Mouse (Mus musculus) megakaryocyte, embryonic 14.5 days (primary cell): ENCODE measurements around the gene Kif1b. TPM values are rescaled to one million over a fixed set of nuclear protein-coding genes. Genes with fewer than 3 reads are reported as not detected.

Experiments used
- H3K27me3 ChIP-seq: replicated peaks from 2 replicates; pipeline ENCODE3; 2012; ENCODE audit warnings: inconsistent platforms
- H3K36me3 ChIP-seq: replicated peaks from 2 replicates; pipeline ENCODE3; 2012; ENCODE audit warnings: low read length, inconsistent platforms, mixed read lengths
- H3K4me1 ChIP-seq: 2 replicates; pipeline ENCODE4 v1.6.1; 2012; ENCODE audit warnings: inconsistent platforms
- H3K4me3 ChIP-seq: replicated peaks from 2 replicates; pipeline ENCODE3; 2012; ENCODE audit warnings: moderate library complexity, mild to moderate bottlenecking, inconsistent platforms
- H3K9me3 ChIP-seq: 2 replicates; pipeline ENCODE4 v1.6.1; 2012; ENCODE audit warnings: inconsistent platforms
- FLI1 ChIP-seq: IDR thresholded peaks from 2 replicates; pipeline ENCODE4 v1.6.1; 2012; ENCODE audit warnings: low read length, inconsistent platforms, mixed read lengths
- GATA1 ChIP-seq: IDR thresholded peaks from 3 replicates; pipeline ENCODE4 v1.6.1; 2012; ENCODE audit warnings: mixed read lengths, low read length, inconsistent platforms, borderline replicate concordance
- polyA plus RNA-seq: library from polyadenylated mRNA; stranded (reverse); fragments of >175 nt; gene quantifications from 2 replicates; pipeline ENCODE4 v1.2.3, GENCODE M21; 2012; ENCODE audit warnings: low replicate concordance; ENCODE audit not compliant: insufficient read depth

Gene Kif1b
- polyA plus RNA-seq, 1 experiment = 0.87 TPM

- H3K36me3 ChIP-seq = no peaks in the 10 kb centered on the region
- no peak for TF ChIP-seq GATA1
- TF ChIP-seq FLI1 = no peak
- peaks cover 25% of the 10 kb centered on the region for H3K4me1 ChIP-seq
- H3K4me3 ChIP-seq = no peak overlapping the region
- H3K9me3 ChIP-seq = no peaks in the 10 kb centered on the region
- H3K27me3 ChIP-seq = peaks cover 38% of the 10 kb centered on the region
These were observed 3.0 kb downstream of the Kif1b start for GRCm38 (mm10) chr4:149304466-149304865.

GRCm38 (mm10) chr4:149303502-149303901 is 4.0 kb downstream of the Kif1b start:
- Histone ChIP-seq H3K36me3 (no peaks in the 10 kb centered on the region), H3K4me1 (peaks cover 19% of the 10 kb centered on the region), H3K4me3 (no peak overlapping the region), H3K27me3 (peaks cover 33% of the 10 kb centered on the region), H3K9me3 (no peaks in the 10 kb centered on the region)
- TF ChIP-seq GATA1 (no peak), FLI1 (no peak)

GRCm38 (mm10) chr4:149302751-149303150 is 4.7 kb downstream of the Kif1b start:
- TF ChIP-seq GATA1 = no peak
- TF ChIP-seq FLI1 = no peak
- no peak overlapping the region for H3K4me3 ChIP-seq
- H3K9me3 ChIP-seq = no peaks in the 10 kb centered on the region
- peaks cover 12% of the 10 kb centered on the region for H3K4me1 ChIP-seq
- H3K36me3 ChIP-seq = no peaks in the 10 kb centered on the region
- peaks cover 33% of the 10 kb centered on the region for H3K27me3 ChIP-seq

GRCm38 (mm10) chr4:149302136-149302535 is 5.4 kb downstream of the Kif1b start:
- Histone ChIP-seq H3K36me3 (no peaks in the 10 kb centered on the region), H3K4me3 (no peak overlapping the region), H3K9me3 (no peaks in the 10 kb centered on the region), H3K4me1 (peaks cover 11% of the 10 kb centered on the region), H3K27me3 (peaks cover 30% of the 10 kb centered on the region)
- TF ChIP-seq GATA1 = no peak
- no peak for TF ChIP-seq FLI1

- H3K9me3 ChIP-seq = no peaks in the 10 kb centered on the region
- no peak overlapping the region for H3K4me3 ChIP-seq
- H3K27me3 ChIP-seq = peaks cover 10% of the 10 kb centered on the region
- no peaks in the 10 kb centered on the region for H3K36me3 ChIP-seq
- H3K4me1 ChIP-seq = no peaks in the 10 kb centered on the region; the same call in 1 of the 2 replicates
- TF ChIP-seq FLI1 (no peak), GATA1 (no peak)
These were observed 11.0 kb downstream of the Kif1b start for GRCm38 (mm10) chr4:149296501-149296900.

- TF ChIP-seq FLI1 (no peak), GATA1 (no peak)
- no peak overlapping the region for H3K4me3 ChIP-seq
- H3K4me1 ChIP-seq = peaks cover 4% of the 10 kb centered on the region
- no peaks in the 10 kb centered on the region for H3K9me3 ChIP-seq
- H3K27me3 ChIP-seq = peaks cover 11% of the 10 kb centered on the region
- H3K36me3 ChIP-seq = peaks cover 2% of the 10 kb centered on the region
These were observed 14.5 kb downstream of the Kif1b start for GRCm38 (mm10) chr4:149292984-149293383.

GRCm38 (mm10) chr4:149291061-149291460 is 16.4 kb downstream of the Kif1b start:
- peaks cover 4% of the 10 kb centered on the region for H3K4me1 ChIP-seq
- no peaks in the 10 kb centered on the region for H3K9me3 ChIP-seq
- H3K27me3 ChIP-seq = peaks cover 11% of the 10 kb centered on the region
- H3K36me3 ChIP-seq = peaks cover 2% of the 10 kb centered on the region
- no peak overlapping the region for H3K4me3 ChIP-seq
- TF ChIP-seq GATA1 (no peak), FLI1 (no peak)

- Histone ChIP-seq H3K9me3 (no peaks in the 10 kb centered on the region), H3K36me3 (peaks cover 2% of the 10 kb centered on the region), H3K4me3 (peak overlapping the region; percentile 44), H3K27me3 (peaks cover 9% of the 10 kb centered on the region), H3K4me1 (peaks cover 4% of the 10 kb centered on the region)
- no peak for TF ChIP-seq GATA1
- no peak for TF ChIP-seq FLI1
These were observed 17.2 kb downstream of the Kif1b start for GRCm38 (mm10) chr4:149290157-149290750.

GRCm38 (mm10) chr4:149286287-149287137 is 21.0 kb downstream of the Kif1b start:
- no peak for TF ChIP-seq GATA1
- no peak for TF ChIP-seq FLI1
- Histone ChIP-seq H3K4me3 (no peak overlapping the region), H3K36me3 (peaks cover 2% of the 10 kb centered on the region), H3K27me3 (peaks cover 9% of the 10 kb centered on the region), H3K4me1 (peaks cover 4% of the 10 kb centered on the region), H3K9me3 (no peaks in the 10 kb centered on the region)

- H3K4me1 ChIP-seq = peaks cover 4% of the 10 kb centered on the region
- peaks cover 2% of the 10 kb centered on the region for H3K36me3 ChIP-seq
- no peak overlapping the region for H3K4me3 ChIP-seq
- H3K9me3 ChIP-seq = no peaks in the 10 kb centered on the region
- TF ChIP-seq FLI1 (no peak), GATA1 (no peak)
- peaks cover 6% of the 10 kb centered on the region for H3K27me3 ChIP-seq
These were observed 21.8 kb downstream of the Kif1b start for GRCm38 (mm10) chr4:149285691-149286090.

- peaks cover 5% of the 10 kb centered on the region for H3K27me3 ChIP-seq
- TF ChIP-seq FLI1 (no peak), GATA1 (no peak)
- H3K36me3 ChIP-seq = no peaks in the 10 kb centered on the region
- no peak overlapping the region for H3K4me3 ChIP-seq
- no peaks in the 10 kb centered on the region for H3K9me3 ChIP-seq
- H3K4me1 ChIP-seq = no peaks in the 10 kb centered on the region
These were observed 24.5 kb downstream of the Kif1b start for GRCm38 (mm10) chr4:149283018-149283417.
